Mouse (Mus musculus) hindbrain, embryonic 15.5 days (tissue): Measurements from ENCODE around the gene Gm47841. TPM values are rescaled to one million over a fixed set of nuclear protein-coding genes. Genes with fewer than 3 reads are reported as not detected.
A peak's percentile ranks its signal among the peaks of the same experiment; 100 is the strongest.

Experiments used
- ATAC-seq: fragments of 200-750 bp; cut with Nextera tagmentation; 2 replicates; pipeline ENCODE4 v1.8.0; 2017; ENCODE audit warnings: low read depth, moderate number of reproducible peaks, moderate TSS enrichment; ENCODE audit not compliant: low FRiP score
- H3K27ac ChIP-seq: fragments of 300-500 bp; sonication (generic); replicated peaks from 2 replicates; pipeline ENCODE4 v1.5.1; 2015; ENCODE audit warnings: mild to moderate bottlenecking, inconsistent platforms
- H3K27me3 ChIP-seq: fragments of 300-500 bp; sonication (generic); 2 replicates; pipeline ENCODE4 v1.6.1; 2015; ENCODE audit warnings: control low read depth, inconsistent platforms
- H3K36me3 ChIP-seq: fragments of 300-500 bp; sonication (generic); 2 replicates; pipeline ENCODE4 v1.6.1; 2015; ENCODE audit warnings: control low read depth, inconsistent platforms
- H3K4me1 ChIP-seq: fragments of 300-500 bp; sonication (generic); replicated peaks from 2 replicates; pipeline ENCODE4 v1.6.1; 2015; ENCODE audit warnings: control low read depth, inconsistent platforms
- H3K4me2 ChIP-seq: fragments of 300-500 bp; sonication (generic); 2 replicates; pipeline ENCODE4 v1.6.1; 2015; ENCODE audit warnings: moderate library complexity, mild to moderate bottlenecking, inconsistent platforms
- H3K4me3 ChIP-seq: fragments of 300-500 bp; sonication (generic); 2 replicates; pipeline ENCODE4 v1.5.1; 2015; ENCODE audit warnings: mild to moderate bottlenecking, inconsistent platforms
- H3K9ac ChIP-seq: fragments of 300-500 bp; sonication (generic); 2 replicates; pipeline ENCODE4 v1.6.1; 2015; ENCODE audit warnings: inconsistent platforms
- H3K9me3 ChIP-seq: fragments of 300-500 bp; sonication (generic); 2 replicates; pipeline ENCODE4 v1.6.1; 2016; ENCODE audit warnings: control low read depth, inconsistent platforms
- WGBS: fragments of 180-500 bp; shearing (Covaris S2); methylation state at CpG from one replicate; pipeline ENCODE4 v1.1.7; 2015; 5-methylcytosine and 5-hydroxymethylcytosine counted together
- polyA plus RNA-seq: library from polyadenylated mRNA; unstranded; fragments of >200 nt; fragmentation: Nextera tagmentation; extraction: Ambion mirVana; gene quantifications from 2 replicates; pipeline ENCODE4 v1.2.1, GENCODE M21; 2015

Gm47841 gene
- polyA plus RNA-seq, 1 experiment from 2014 or later = not detected

DNA sequence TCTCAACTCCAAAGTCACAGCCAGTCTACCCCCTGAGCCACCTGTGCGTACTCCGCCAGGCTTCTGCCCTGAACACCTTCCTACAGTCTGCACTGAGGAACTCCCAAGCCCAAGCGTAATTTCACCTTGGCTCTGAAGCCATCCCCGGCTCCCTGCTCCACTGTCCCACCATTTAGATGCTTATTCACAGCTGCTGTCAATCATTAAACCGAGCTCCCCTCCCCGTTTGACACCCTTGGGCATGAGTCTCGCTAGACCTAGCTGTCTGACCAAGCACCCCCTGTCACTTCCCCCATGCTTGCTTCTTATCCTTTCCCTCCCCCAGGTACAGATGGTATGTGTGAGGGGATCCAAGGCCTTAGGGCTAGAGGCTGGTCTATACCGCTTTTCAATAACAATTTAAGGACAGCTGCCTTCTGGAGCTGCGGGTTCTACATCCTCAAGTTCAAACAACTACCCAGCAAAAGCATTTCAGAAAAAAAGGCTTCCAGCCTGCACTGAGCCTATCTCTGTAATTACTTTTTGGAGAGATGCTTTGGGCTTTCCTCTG lies 22.5 kb upstream of the Gm47841 start:
- Histone ChIP-seq H3K4me1 (peaks cover 49% of the 10 kb centered on the region), H3K9ac (no peak overlapping the region), H3K27ac (no peak overlapping the region), H3K9me3 (no peaks in the 10 kb centered on the region), H3K27me3 (no peaks in the 10 kb centered on the region), H3K4me2 (no peak overlapping the region), H3K36me3 (no peaks in the 10 kb centered on the region), H3K4me3 (no peak overlapping the region)
- 47% methylated on average over 9 of the region's 9 CpGs for WGBS
- no peak for ATAC-seq

DNA sequence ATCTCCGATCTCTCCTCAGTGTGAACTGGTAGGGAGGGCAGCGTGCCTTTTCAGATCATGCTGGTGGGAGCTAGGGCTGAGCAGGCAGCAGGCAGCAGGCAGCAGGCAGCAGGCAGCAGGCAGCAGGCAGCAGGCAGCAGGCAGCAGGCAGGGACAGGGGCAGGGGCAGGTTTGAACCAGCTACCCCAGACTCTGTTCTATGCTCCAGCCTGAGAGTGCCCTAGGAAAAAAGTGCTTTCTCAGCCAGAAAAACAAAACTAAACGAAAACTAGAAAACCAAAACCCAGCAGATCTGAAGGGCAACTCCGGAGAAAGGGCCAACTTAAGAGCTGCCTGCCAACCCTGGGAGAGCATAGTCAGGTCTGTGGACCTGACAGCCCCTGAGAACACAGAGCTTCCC lies 21.5 kb upstream of the Gm47841 start:
- Histone ChIP-seq H3K27me3 (no peaks in the 10 kb centered on the region), H3K27ac (no peak overlapping the region), H3K4me2 (no peak overlapping the region), H3K36me3 (no peaks in the 10 kb centered on the region), H3K4me3 (no peak overlapping the region), H3K4me1 (peaks cover 49% of the 10 kb centered on the region), H3K9ac (no peak overlapping the region), H3K9me3 (no peaks in the 10 kb centered on the region)
- ATAC-seq = no peak
- 55% methylated on average over 4 of the region's 4 CpGs for WGBS

DNA sequence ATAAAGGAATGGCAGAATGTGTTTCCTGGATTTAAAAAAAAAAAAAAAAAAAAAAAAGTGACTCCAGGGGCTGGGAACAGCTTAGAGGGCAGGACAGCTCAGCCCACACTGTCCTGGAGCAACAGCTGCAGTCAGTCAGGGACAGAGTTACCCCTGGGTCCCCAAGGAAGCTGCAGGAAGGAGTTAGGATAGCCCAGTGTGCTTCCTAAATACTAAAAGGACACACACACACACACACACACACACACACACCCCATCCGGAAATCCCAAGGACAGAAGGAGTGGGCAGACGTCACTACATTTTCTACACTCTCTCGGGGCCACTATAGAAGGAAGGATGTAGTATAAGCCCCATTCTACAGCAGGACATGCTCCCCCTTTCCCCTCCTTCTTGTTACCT lies 20.8 kb upstream of the Gm47841 start:
- Histone ChIP-seq H3K4me2 (no peak overlapping the region), H3K9ac (no peak overlapping the region), H3K27me3 (no peaks in the 10 kb centered on the region), H3K27ac (no peak overlapping the region), H3K4me1 (peaks cover 49% of the 10 kb centered on the region), H3K9me3 (no peaks in the 10 kb centered on the region), H3K36me3 (no peaks in the 10 kb centered on the region), H3K4me3 (no peak overlapping the region)
- WGBS = 46% methylated on average over 3 of the region's 3 CpGs
- no peak for ATAC-seq

DNA sequence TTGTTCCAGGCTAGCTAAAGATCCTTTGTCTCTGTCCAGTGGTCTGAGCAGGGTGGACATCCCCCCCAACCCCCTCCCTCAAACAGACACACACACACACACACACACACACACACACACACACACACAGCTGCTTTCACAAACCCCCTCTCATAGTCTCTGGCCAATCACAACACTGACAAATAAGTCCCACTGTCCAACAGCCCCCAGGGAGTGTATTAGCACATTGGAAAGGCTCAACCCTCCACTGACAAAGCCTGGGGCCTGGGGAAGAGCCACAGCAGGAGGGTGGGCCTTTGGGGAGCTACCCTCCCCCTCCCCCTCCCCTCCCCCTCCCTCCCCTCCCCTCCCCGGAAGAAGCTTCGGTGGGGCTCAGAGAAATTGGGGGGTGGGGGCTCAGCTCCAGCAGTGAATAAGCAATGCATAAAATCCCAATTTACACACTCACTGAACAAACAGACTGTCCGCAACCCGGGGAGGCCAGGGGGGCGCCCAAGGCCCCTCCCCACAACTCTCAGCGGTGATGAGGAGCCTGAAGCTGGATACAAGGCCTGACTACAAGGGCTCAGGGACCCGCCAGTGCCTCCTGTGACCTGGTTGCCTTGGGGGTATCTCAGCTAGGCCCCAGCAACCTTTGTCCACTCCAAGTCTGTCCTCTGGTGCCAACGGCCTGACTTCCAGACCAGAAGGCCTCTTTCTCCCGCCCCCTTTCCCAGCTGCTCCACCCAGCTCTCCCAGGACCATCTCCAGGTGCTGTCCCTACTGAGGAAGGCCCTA lies 19.9 kb upstream of the Gm47841 start:
- WGBS = 19% methylated on average over 7 of the region's 9 CpGs
- Histone ChIP-seq H3K4me1 (peaks cover 53% of the 10 kb centered on the region), H3K9ac (no peak overlapping the region), H3K27me3 (no peaks in the 10 kb centered on the region), H3K4me2 (no peak overlapping the region), H3K4me3 (no peak overlapping the region), H3K36me3 (no peaks in the 10 kb centered on the region), H3K9me3 (no peaks in the 10 kb centered on the region), H3K27ac (no peak overlapping the region)
- no peak for ATAC-seq

DNA sequence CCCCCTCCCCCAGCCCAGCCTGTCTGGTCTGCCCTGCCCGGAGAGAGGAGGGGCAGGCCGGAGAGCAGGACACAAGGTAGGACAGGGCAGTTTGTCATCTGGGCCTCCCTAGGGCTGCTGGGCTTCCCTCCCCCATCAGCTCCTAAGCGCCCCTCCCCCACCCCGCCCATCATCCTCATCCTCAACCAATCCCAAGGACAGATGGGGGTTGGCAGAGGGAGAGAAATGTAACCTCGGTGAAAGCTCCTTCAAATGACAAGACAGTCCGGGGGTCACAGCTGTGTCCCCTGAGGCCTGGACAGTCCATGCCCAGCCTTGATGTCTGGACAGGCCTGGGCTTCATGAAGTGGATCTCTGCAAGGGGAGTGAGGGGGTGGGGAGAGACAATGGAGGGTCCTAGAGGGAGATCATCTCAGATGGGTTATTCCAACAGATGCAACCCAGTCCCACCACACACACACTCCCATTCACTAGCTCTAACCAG lies 19.2 kb upstream of the Gm47841 start:
- Histone ChIP-seq H3K36me3 (no peaks in the 10 kb centered on the region), H3K9me3 (no peaks in the 10 kb centered on the region), H3K4me3 (no peak overlapping the region), H3K27ac (no peak overlapping the region), H3K4me1 (peaks cover 57% of the 10 kb centered on the region), H3K9ac (no peak overlapping the region), H3K27me3 (no peaks in the 10 kb centered on the region), H3K4me2 (no peak overlapping the region)
- WGBS = 8% methylated on average over 6 of the region's 6 CpGs
- ATAC-seq = no peak

DNA sequence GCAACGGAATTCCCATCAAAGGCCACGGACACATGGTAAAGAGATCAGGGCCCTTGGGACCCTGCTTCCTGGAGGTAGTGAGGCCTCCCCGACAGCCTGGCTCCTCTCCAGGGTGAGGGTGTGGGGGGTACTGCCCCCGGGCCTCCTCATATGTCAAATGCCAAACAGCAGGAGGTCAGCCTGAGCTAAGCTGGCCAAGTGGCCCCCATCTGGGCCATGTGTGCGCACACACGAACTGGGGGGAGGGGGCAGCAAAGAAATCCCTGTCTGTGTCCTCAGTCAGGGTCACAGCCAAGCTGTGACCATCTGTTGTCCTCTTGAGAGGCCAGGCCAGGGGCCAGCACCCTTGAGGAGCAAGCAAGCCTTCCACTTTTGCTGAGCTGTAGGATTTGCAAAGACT lies 17.9 kb upstream of the Gm47841 start:
- no peak overlapping the region for H3K4me3 ChIP-seq
- H3K9me3 ChIP-seq = no peaks in the 10 kb centered on the region
- H3K27ac ChIP-seq = no peak overlapping the region
- 14% methylated on average over 6 of the region's 6 CpGs for WGBS
- H3K4me1 ChIP-seq = peaks cover 48% of the 10 kb centered on the region
- H3K27me3 ChIP-seq = no peaks in the 10 kb centered on the region
- no peaks in the 10 kb centered on the region for H3K36me3 ChIP-seq
- H3K9ac ChIP-seq = no peak overlapping the region
- no peak for ATAC-seq
- no peak overlapping the region for H3K4me2 ChIP-seq

DNA sequence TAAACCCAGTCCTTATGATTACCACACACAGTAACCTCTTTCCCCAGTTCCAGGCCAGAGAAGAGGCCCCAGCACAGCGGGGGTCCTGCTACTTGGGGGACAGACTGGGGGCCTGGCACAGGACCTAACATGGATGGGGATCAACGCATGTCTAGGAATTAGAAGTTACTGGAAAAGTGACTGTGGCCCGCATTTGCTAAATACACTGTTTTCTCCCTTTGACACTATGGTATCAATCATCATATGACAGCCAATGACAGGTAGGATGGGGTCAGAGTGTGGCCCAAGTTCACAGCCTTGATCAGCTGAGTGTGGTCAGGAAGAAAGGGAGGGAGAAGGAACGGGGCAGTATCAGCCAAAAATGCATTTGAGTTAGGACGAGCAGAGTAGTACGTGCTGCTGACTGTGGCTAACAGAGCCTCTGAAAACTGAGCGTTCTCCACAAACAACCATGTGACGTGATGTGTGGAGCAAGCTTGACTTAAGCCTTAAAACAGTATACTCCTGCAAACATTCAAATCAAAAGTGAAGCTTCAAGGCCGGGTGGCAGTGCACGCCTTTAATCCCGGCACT lies 13.2 kb upstream of the Gm47841 start:
- Histone ChIP-seq H3K9ac (no peak overlapping the region), H3K9me3 (no peaks in the 10 kb centered on the region), H3K27me3 (peaks cover 5% of the 10 kb centered on the region; the same call in 1 of the 2 replicates), H3K4me1 (peaks cover 18% of the 10 kb centered on the region), H3K4me3 (no peak overlapping the region), H3K27ac (no peak overlapping the region), H3K4me2 (no peak overlapping the region), H3K36me3 (no peaks in the 10 kb centered on the region)
- WGBS = 38% methylated on average over 11 of the region's 11 CpGs
- no peak for ATAC-seq

DNA sequence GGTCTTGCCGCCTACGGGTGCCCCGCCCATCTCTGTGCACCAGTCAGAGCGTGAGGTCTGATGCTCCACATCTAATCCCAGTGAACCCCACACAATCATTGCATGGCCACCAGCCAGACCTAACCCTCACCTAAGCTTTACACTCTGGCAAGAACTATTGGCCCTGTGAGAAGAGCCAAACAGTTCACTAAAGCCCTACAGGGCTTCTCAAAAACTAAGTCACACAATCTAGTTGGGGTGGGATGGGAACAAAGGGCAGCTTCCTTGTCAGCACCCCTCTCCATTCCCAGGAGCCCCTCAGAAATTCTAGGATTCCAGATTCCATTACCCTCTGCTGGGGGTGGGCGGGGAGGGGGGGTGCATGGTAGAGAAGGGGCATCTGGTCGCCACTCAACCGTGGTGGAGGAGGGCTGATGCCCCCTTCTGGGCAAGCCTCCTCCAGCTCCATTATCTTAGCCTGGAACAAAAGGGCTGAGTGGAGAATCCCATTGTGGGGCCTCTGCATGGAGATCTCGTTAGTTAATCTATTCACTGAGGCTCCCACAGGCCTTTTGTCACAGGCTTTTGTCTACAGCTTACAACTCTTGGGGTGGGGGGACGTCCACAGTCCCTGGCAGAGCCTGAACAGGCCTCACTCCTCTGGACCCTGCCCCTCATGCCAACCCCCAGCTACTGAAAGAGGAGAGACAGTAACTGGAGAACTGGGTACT lies 12.5 kb upstream of the Gm47841 start:
- Histone ChIP-seq H3K4me1 (peaks cover 13% of the 10 kb centered on the region), H3K27me3 (peaks cover 11% of the 10 kb centered on the region), H3K4me2 (no peak overlapping the region), H3K9me3 (no peaks in the 10 kb centered on the region), H3K36me3 (no peaks in the 10 kb centered on the region), H3K27ac (no peak overlapping the region), H3K4me3 (no peak overlapping the region), H3K9ac (no peak overlapping the region)
- 16% methylated on average over 9 of the region's 9 CpGs for WGBS
- no peak for ATAC-seq

DNA sequence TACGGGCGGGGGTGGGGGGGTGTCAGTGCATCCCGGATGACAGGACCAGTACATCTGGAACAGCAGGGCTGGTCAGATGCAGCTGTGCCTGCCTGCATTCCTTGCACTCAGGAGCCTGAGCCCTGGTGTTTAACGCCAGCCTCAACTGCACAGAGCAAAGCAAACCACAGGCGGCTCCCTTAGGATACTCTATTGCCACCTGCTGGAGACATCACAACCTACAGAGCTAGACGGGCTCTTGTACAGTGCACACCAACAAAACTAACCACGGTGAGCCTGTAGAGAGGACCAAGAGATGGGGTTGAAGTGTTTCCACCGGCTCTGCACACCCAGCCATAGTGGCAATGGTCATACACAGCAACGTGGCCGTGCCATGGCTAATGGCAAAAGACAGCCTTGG lies 9.0 kb upstream of the Gm47841 start:
- H3K27me3 ChIP-seq = peaks cover 38% of the 10 kb centered on the region
- no peak overlapping the region for H3K4me2 ChIP-seq
- whole genome bisulfite sequencing = 40% methylated on average over 10 of the region's 10 CpGs
- H3K9me3 ChIP-seq = no peaks in the 10 kb centered on the region
- no peaks in the 10 kb centered on the region for H3K36me3 ChIP-seq
- H3K27ac ChIP-seq = no peak overlapping the region
- ATAC-seq = peak; percentile 68; the same call in 1 of the 2 replicates
- H3K9ac ChIP-seq = no peak overlapping the region
- no peak overlapping the region for H3K4me3 ChIP-seq
- peaks cover 32% of the 10 kb centered on the region for H3K4me1 ChIP-seq

DNA sequence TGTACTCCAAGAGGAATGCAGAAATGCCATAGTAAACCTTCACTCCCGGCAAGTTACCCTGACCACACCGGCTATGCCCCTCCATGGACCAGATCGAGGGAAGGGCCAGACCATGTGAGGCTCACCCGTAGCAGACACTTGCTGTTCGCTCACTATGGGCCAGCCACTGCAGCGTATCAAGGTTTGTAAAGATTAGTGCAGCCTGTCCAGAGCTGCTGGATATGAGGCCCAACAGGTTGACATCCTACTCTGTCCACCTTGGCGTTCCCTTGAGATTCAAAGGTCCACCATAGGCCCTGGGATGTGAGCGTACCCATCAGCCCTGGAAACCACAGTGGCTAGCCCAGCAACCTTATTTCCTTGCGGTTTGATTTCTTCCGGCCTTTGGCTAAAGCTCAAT lies 7.3 kb upstream of the Gm47841 start:
- Histone ChIP-seq H3K4me2 (no peak overlapping the region), H3K36me3 (no peaks in the 10 kb centered on the region), H3K27me3 (peaks cover 44% of the 10 kb centered on the region), H3K9me3 (no peaks in the 10 kb centered on the region), H3K4me1 (peaks cover 26% of the 10 kb centered on the region), H3K4me3 (no peak overlapping the region), H3K27ac (no peak overlapping the region), H3K9ac (no peak overlapping the region)
- 79% methylated on average over 10 of the region's 10 CpGs for WGBS
- no peak for ATAC-seq

DNA sequence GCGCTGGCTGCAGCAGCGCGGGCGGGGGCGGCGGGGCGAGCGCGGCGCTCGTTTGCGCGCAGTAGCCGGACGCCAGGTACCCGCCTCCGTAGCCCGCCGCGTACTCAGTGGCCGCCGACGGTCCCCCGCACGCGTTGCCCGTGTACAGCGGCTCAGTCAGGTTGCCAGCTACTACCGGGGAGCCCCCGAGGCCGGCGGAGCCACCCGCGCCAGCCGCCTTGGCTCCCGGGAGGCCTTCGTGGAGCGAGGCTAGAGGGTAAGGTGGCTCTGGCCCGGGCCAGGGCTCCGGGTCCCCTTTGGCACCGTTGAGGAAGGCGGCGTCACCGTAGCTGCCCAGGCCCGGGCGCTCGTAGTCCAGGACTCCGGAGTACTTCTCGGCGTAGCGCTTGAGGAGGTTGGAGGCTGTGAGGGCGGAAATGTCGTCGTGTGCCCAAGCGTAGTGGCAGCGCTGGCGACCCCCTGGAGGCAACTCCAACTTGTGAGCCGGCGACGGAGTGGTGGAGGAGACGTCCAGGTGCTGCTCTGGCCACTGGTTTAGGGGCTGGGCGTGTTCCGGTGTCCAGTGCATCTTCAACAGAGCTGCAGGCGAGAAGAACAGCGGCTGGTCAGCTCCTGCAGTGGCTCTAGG lies 6.7 kb upstream of the Gm47841 start:
- Histone ChIP-seq H3K4me1 (peaks cover 26% of the 10 kb centered on the region), H3K9me3 (no peaks in the 10 kb centered on the region), H3K9ac (no peak overlapping the region), H3K4me3 (peak overlapping the region; percentile 38), H3K27me3 (peaks cover 47% of the 10 kb centered on the region), H3K36me3 (no peaks in the 10 kb centered on the region), H3K27ac (no peak overlapping the region), H3K4me2 (peak overlapping the region; percentile 62)
- WGBS = 8% methylated on average over 52 of the region's 65 CpGs
- no peak for ATAC-seq
